In the genomic region with DNA sequence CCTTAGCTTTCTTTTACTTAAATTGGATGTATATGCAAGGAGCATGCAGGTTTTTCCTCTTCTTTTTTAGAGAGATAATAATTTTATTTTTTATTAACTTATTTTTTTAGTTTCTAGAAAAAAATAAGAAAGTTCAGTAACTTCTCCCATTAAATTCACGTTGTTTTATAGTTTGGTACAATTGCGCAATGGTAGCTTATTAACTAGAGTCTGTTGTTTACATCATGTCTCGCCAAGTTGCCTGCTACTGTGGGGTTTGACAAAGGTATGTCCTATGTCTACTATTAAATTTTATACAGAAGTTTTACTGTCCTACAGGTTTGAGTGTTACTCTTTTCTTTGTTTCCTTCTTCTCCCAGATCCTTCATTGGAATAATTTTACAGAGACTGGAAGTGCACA, we compare ENCODE assay signal across 29 mouse cellular contexts.
"Had no signal": no experiment of that assay in that cellular context is flagged by ENCODE, and none has a peak within 500 bp of the region (broad histone marks: within the 10 kb centered on the region; RNA-seq: fewer than 3 reads in every experiment).

No protein-coding gene starts in this region.

- DNase-seq: left cerebral cortex, postnatal 4 days; liver, embryonic 13.5 days; liver, postnatal 0 days; lung, adult 18-20 months; lung, adult 2 months; lung, embryonic 14.5 days; lung, postnatal 10 days; lung, postnatal 14 days; lung, postnatal 36 days; lung, postnatal 4 days; midbrain, embryonic 14.5 days had no signal

- H3K36me3 ChIP-seq: limb, embryonic 10.5 days; limb, embryonic 12.5 days; limb, embryonic 13.5 days; limb, embryonic 15.5 days; liver, embryonic 12.5 days; liver, embryonic 13.5 days; liver, embryonic 15.5 days; lung, embryonic 15.5 days; midbrain, embryonic 10.5 days; midbrain, embryonic 12.5 days; midbrain, embryonic 13.5 days; midbrain, embryonic 15.5 days; neural tube, embryonic 12.5 days had no signal

- H3K4me1 ChIP-seq: limb, embryonic 10.5 days; limb, embryonic 12.5 days; limb, embryonic 13.5 days; limb, embryonic 15.5 days; liver, embryonic 12.5 days; liver, embryonic 15.5 days; lung, embryonic 15.5 days; midbrain, embryonic 10.5 days; neural tube, embryonic 12.5 days had no signal

- H3K9ac ChIP-seq: limb, embryonic 12.5 days; limb, embryonic 13.5 days; limb, embryonic 15.5 days; liver, embryonic 12.5 days; liver, embryonic 13.5 days; liver, embryonic 14.5 days; liver, embryonic 15.5 days; liver, postnatal 0 days; lung, embryonic 14.5 days; lung, embryonic 15.5 days; midbrain, embryonic 12.5 days; midbrain, embryonic 13.5 days; midbrain, embryonic 15.5 days; neural tube, embryonic 12.5 days had no signal

- H3K27me3 ChIP-seq: limb, embryonic 12.5 days; limb, embryonic 13.5 days; limb, embryonic 15.5 days; liver, embryonic 12.5 days; liver, embryonic 13.5 days; liver, embryonic 15.5 days; lung, embryonic 15.5 days; megakaryocyte, embryonic 14.5 days; midbrain, embryonic 12.5 days; midbrain, embryonic 13.5 days; midbrain, embryonic 15.5 days; neural tube, embryonic 12.5 days had no signal

- H3K27ac ChIP-seq: left cerebral cortex, adult 2 months; limb, embryonic 10.5 days; limb, embryonic 12.5 days; limb, embryonic 13.5 days; limb, embryonic 15.5 days; liver, embryonic 12.5 days; liver, embryonic 13.5 days; liver, embryonic 14.5 days; liver, embryonic 15.5 days; lung, embryonic 15.5 days; macrophage; midbrain, embryonic 10.5 days; midbrain, embryonic 12.5 days; midbrain, embryonic 13.5 days; midbrain, embryonic 15.5 days; neural tube, embryonic 12.5 days had no signal

- H3K4me3 ChIP-seq: left cerebral cortex, adult 2 months; limb, embryonic 10.5 days; limb, embryonic 12.5 days; limb, embryonic 13.5 days; limb, embryonic 15.5 days; liver, embryonic 12.5 days; liver, embryonic 13.5 days; liver, embryonic 15.5 days; lung, embryonic 15.5 days; megakaryocyte, embryonic 14.5 days; midbrain, embryonic 10.5 days; midbrain, embryonic 12.5 days; midbrain, embryonic 13.5 days; midbrain, embryonic 15.5 days; neural tube, embryonic 12.5 days had no signal

- H3K4me2 ChIP-seq: limb, embryonic 12.5 days; limb, embryonic 13.5 days; limb, embryonic 15.5 days; liver, embryonic 11.5 days; liver, embryonic 12.5 days; liver, embryonic 13.5 days; liver, embryonic 15.5 days; lung, embryonic 14.5 days; lung, embryonic 15.5 days; midbrain, embryonic 11.5 days; midbrain, embryonic 12.5 days; midbrain, embryonic 13.5 days; midbrain, embryonic 15.5 days; neural tube, embryonic 12.5 days had no signal
